Mouse (Mus musculus) myocyte (in vitro differentiated cells): ENCODE data around the gene Dnaaf2. TPM values are rescaled to one million over a fixed set of nuclear protein-coding genes. Genes with fewer than 3 reads are reported as not detected.
A peak's percentile ranks its signal among the peaks of the same experiment; 100 is the strongest.

Experiments used
- H3K27me3 ChIP-seq: one replicate; pipeline ENCODE4 v1.6.1; 2011; ENCODE audit not compliant: control insufficient read depth, insufficient read depth, insufficient read length
- H3K36me3 ChIP-seq: one replicate; pipeline ENCODE4 v1.6.1; 2011; ENCODE audit not compliant: control insufficient read depth, insufficient read depth
- H3K4me2 ChIP-seq: one replicate; pipeline ENCODE4 v1.6.1; 2011; ENCODE audit warnings: low read depth, control low read depth
- H3K4me3 ChIP-seq: one replicate; pipeline ENCODE4 v1.5.1; 2011; ENCODE audit warnings: mild to moderate bottlenecking, control low read depth, moderate library complexity
- H3K79me2 ChIP-seq: one replicate; pipeline ENCODE4 v1.6.1; 2011; ENCODE audit not compliant: control insufficient read depth, insufficient read depth
- H3ac ChIP-seq: one replicate; pipeline ENCODE4 v1.6.1; 2011; ENCODE audit not compliant: control insufficient read depth, insufficient read length
- CEBPB ChIP-seq: IDR thresholded peaks from 2 replicates; pipeline ENCODE4 v1.6.1; 2011; ENCODE audit warnings: mild to moderate bottlenecking, moderate library complexity; ENCODE audit not compliant: poor library complexity, insufficient read depth, severe bottlenecking
- E2F4 ChIP-seq: IDR thresholded peaks from one replicate; pipeline ENCODE4 v1.6.1; 2011; ENCODE audit warnings: mild to moderate bottlenecking, control low read depth, moderate library complexity; ENCODE audit not compliant: insufficient read depth
- MAX ChIP-seq: IDR thresholded peaks from one replicate; pipeline ENCODE4 v1.6.1; 2011; ENCODE audit warnings: low read depth, mild to moderate bottlenecking, control low read depth
- MYOD1 ChIP-seq, 3 experiments: IDR thresholded peaks; one replicate each; pipeline ENCODE4 v1.6.1; 2011; ENCODE audit warnings: control low read depth in 2 of 3, low read depth in 2 of 3, mild to moderate bottlenecking in 2 of 3, moderate library complexity in 1 of 3; ENCODE audit not compliant: insufficient read length in 2 of 3, control insufficient read depth in 1 of 3
- MYOG ChIP-seq, 3 experiments: IDR thresholded peaks; one replicate each; pipeline ENCODE4 v1.6.1; 2011; ENCODE audit warnings: control low read depth in 2 of 3, low read depth in 2 of 3, mild to moderate bottlenecking in 2 of 3; ENCODE audit not compliant: insufficient read length in 2 of 3, control insufficient read depth in 1 of 3, insufficient read depth in 1 of 3
- POLR2A ChIP-seq: IDR thresholded peaks from one replicate; pipeline ENCODE4 v1.6.1; 2011; ENCODE audit warnings: low read depth, mild to moderate bottlenecking, control low read depth, moderate library complexity; ENCODE audit not compliant: insufficient read length
- POLR2AphosphoS2 ChIP-seq: IDR thresholded peaks from one replicate; pipeline ENCODE4 v1.6.1; 2011; ENCODE audit warnings: low read depth, control low read depth; ENCODE audit not compliant: insufficient read length
- REST ChIP-seq: IDR thresholded peaks from one replicate; pipeline ENCODE4 v1.6.1; 2011; ENCODE audit warnings: mild to moderate bottlenecking, control low read depth, moderate library complexity; ENCODE audit not compliant: insufficient read depth, insufficient read length
- SRF ChIP-seq: IDR thresholded peaks from one replicate; pipeline ENCODE4 v1.6.1; 2011; ENCODE audit warnings: low read depth; ENCODE audit not compliant: control insufficient read depth, insufficient read length
- TCF12 ChIP-seq: IDR thresholded peaks from one replicate; pipeline ENCODE4 v1.6.1; 2011; ENCODE audit warnings: mild to moderate bottlenecking, control low read depth; ENCODE audit not compliant: poor library complexity, insufficient read depth, severe bottlenecking
- TCF3 ChIP-seq: IDR thresholded peaks from one replicate; pipeline ENCODE4 v1.6.1; 2011; ENCODE audit warnings: low read depth, control low read depth; ENCODE audit not compliant: insufficient read length
- USF1 ChIP-seq: IDR thresholded peaks from one replicate; pipeline ENCODE4 v1.6.1; 2011; ENCODE audit warnings: low read depth, mild to moderate bottlenecking, control low read depth, moderate library complexity
- polyA plus RNA-seq: library from polyadenylated mRNA; unstranded; fragments of >200 nt; fragmentation: generic; extraction: Trizol; gene quantifications from one replicate; pipeline ENCODE4 v1.2.1, GENCODE M21; 2012; ENCODE audit warnings: missing spikeins

Dnaaf2 gene
- polyA plus RNA-seq, 1 experiment, result 2.6 TPM

GRCm38 (mm10) chr12:69184342-69185295 lies 13.6 kb downstream of the Dnaaf2 start:
- peaks cover 6% of the 10 kb centered on the region for H3K36me3 ChIP-seq
- H3K4me2 ChIP-seq, result peak overlapping the region; percentile 89
- H3K27me3 ChIP-seq, result no peaks in the 10 kb centered on the region
- peak overlapping the region; percentile 62 for H3K4me3 ChIP-seq
- H3ac ChIP-seq, result peak overlapping the region; percentile 83
- TF ChIP-seq E2F4, result no peak
- TF ChIP-seq TCF3, result no peak
- TF ChIP-seq TCF12, result no peak
- no peak for TF ChIP-seq POLR2AphosphoS2
- TF ChIP-seq SRF, result no peak
- no peak for TF ChIP-seq MYOD1 (IDR thresholded peaks at IDR 0.05; ENCODE audit: control insufficient read depth in 1 of 3, insufficient read length in 2 of 3, low read depth in 2 of 3)
- no peak for TF ChIP-seq MAX
- no peak for TF ChIP-seq POLR2A
- TF ChIP-seq USF1, result no peak
- TF ChIP-seq MYOG (IDR thresholded peaks at IDR 0.05; ENCODE audit: control insufficient read depth in 1 of 3, insufficient read depth in 1 of 3, insufficient read length in 2 of 3, low read depth in 2 of 3), result no peak
- no peak for TF ChIP-seq REST
- TF ChIP-seq CEBPB, result no peak
- peaks cover 51% of the 10 kb centered on the region for H3K79me2 ChIP-seq

DNA sequence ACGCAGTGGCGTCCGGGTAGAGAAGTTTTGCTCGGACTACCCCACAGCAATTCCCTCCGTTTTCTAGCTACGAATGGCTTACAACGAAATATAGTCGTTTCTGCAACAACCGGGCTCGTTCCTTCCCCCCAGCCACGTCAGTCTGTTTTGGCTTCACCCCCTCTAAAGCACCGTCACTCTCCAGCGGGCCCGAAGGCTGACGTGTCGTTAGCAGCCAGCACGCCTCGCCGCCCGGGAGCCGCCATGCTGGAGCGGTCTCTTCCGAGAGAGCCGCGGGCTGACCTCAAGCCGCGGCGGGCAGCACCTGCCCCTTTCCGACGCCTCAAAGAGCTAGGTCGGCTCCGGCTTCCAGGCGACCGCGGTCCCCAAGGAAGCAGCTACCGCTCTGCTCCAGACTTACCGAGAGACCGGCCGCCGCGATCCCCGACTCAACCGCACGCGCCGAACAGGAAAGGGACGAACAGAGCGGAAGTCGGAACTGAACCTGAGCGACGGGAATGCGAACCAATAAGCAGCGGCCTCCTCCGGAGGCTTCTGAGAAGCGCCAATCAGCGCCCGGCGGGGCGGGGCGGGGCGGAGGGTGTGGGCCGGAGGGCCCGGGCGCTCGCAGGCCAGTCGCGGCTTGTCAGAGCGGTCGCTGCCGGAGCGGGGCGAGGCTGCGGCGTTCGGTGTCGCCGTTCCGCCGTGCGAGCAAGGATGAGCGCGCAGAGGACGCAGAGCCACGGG lies 14.5 kb downstream of the Dnaaf2 start, which contains the start of the genes Rpl36al and Mgat2:
Rpl36al (minus strand) TSS at position 501 of the 726 bp plus-strand sequence.
Mgat2 (plus strand) TSS at position 575 of the 726 bp plus-strand sequence.
- Histone ChIP-seq H3K4me2 (peak within 1 kb of the TSS; percentile 89), H3K27me3 (no peaks in the 10 kb centered on the region), H3ac (peak within 1 kb of the TSS; percentile 83), H3K79me2 (peaks cover 51% of the 10 kb centered on the region), H3K4me3 (peak within 1 kb of the TSS; percentile 62), H3K36me3 (peaks cover 6% of the 10 kb centered on the region)
- TF ChIP-seq POLR2AphosphoS2, result peak; percentile 97
- TF ChIP-seq USF1, result no peak
- TF ChIP-seq SRF, result peak; percentile 38
- TF ChIP-seq MYOD1 (IDR thresholded peaks at IDR 0.05; ENCODE audit: control insufficient read depth in 1 of 3, insufficient read length in 2 of 3, low read depth in 2 of 3), result no peak
- TF ChIP-seq CEBPB, result no peak
- TF ChIP-seq MAX, result no peak
- TF ChIP-seq MYOG (IDR thresholded peaks at IDR 0.05; ENCODE audit: control insufficient read depth in 1 of 3, insufficient read depth in 1 of 3, insufficient read length in 2 of 3, low read depth in 2 of 3), result no peak
- peak; percentile 46 for TF ChIP-seq REST
- peak; percentile 29 for TF ChIP-seq TCF3
- TF ChIP-seq POLR2A, result peak; percentile 94
- no peak for TF ChIP-seq E2F4
- no peak for TF ChIP-seq TCF12

GRCm38 (mm10) chr12:69181800-69182199 lies 16.4 kb downstream of the Dnaaf2 start:
- no peak overlapping the region for H3K4me2 ChIP-seq

GRCm38 (mm10) chr12:69179371-69179770 lies 18.9 kb downstream of the Dnaaf2 start:
- TF ChIP-seq POLR2A (no peak), MAX (no peak), TCF3 (no peak), MYOG (IDR thresholded peaks at IDR 0.05; ENCODE audit: control insufficient read depth in 1 of 3, insufficient read depth in 1 of 3, insufficient read length in 2 of 3, low read depth in 2 of 3) (no peak), TCF12 (no peak)
- Histone ChIP-seq H3ac (no peak overlapping the region), H3K79me2 (peaks cover 17% of the 10 kb centered on the region), H3K27me3 (no peaks in the 10 kb centered on the region), H3K4me2 (no peak overlapping the region), H3K4me3 (no peak overlapping the region), H3K36me3 (peaks cover 6% of the 10 kb centered on the region)

More at GRCm38 (mm10) chr12:69181800-69182199, 16.4 kb downstream of the Dnaaf2 start:
- Histone ChIP-seq H3K4me3 (no peak overlapping the region), H3K79me2 (peaks cover 41% of the 10 kb centered on the region), H3K36me3 (peaks cover 6% of the 10 kb centered on the region), H3K27me3 (no peaks in the 10 kb centered on the region), H3ac (no peak overlapping the region)
- no peak for TF ChIP-seq POLR2A
- TF ChIP-seq POLR2AphosphoS2, result peak; percentile 54

- peaks cover 4% of the 10 kb centered on the region for H3K79me2 ChIP-seq
- peaks cover 5% of the 10 kb centered on the region for H3K36me3 ChIP-seq
- H3K4me3 ChIP-seq, result no peak overlapping the region
- H3ac ChIP-seq, result no peak overlapping the region
- no peak overlapping the region for H3K4me2 ChIP-seq
- no peaks in the 10 kb centered on the region for H3K27me3 ChIP-seq
- TF ChIP-seq MYOD1 (IDR thresholded peaks at IDR 0.05; ENCODE audit: control insufficient read depth in 1 of 3, insufficient read length in 2 of 3, low read depth in 2 of 3) (no peak), POLR2A (no peak), TCF3 (no peak), MYOG (IDR thresholded peaks at IDR 0.05; ENCODE audit: control insufficient read depth in 1 of 3, insufficient read depth in 1 of 3, insufficient read length in 2 of 3, low read depth in 2 of 3) (no peak), USF1 (no peak), SRF (no peak), TCF12 (no peak), POLR2AphosphoS2 (no peak), REST (no peak), E2F4 (no peak), MAX (no peak), CEBPB (no peak)
These were observed 20.7 kb downstream of the Dnaaf2 start for GRCm38 (mm10) chr12:69177526-69177925.
